Mouse (Mus musculus) MEL (cell line): Measurements from ENCODE around the gene 6030408B16Rik. TPM values are rescaled to one million over a fixed set of nuclear protein-coding genes. Genes with fewer than 3 reads are reported as not detected.

Experiments
- DNase-seq: peaks from one replicate; pipeline ENCODE4 v3.0.0; 2011; ENCODE audit warnings: low read depth, low spot score
- H3K27ac ChIP-seq: 2 replicates; pipeline ENCODE4 v1.5.1; 2012; ENCODE audit warnings: low read depth, mild to moderate bottlenecking, control low read depth, low read length, moderate library complexity; ENCODE audit not compliant: control insufficient read depth
- H3K27me3 ChIP-seq, 2 experiments: fragments of 150-350 bp in 1 of 2; sonication (generic) in 1 of 2; 2 replicates each; pipeline ENCODE4 v1.6.1; 2012; ENCODE audit warnings: low read length in 2 of 2, mild to moderate bottlenecking in 2 of 2, improper control_type of control experiment in 1 of 2, moderate library complexity in 1 of 2; ENCODE audit not compliant: insufficient read depth in 2 of 2, control insufficient read depth in 1 of 2
- H3K36me3 ChIP-seq, 2 experiments: 2 replicates each; pipeline ENCODE4 v1.6.1; 2012 to 2014; ENCODE audit warnings: low read length in 2 of 2, improper control_type of control experiment in 1 of 2, inconsistent platforms in 1 of 2, mild to moderate bottlenecking in 1 of 2; ENCODE audit not compliant: insufficient read depth in 2 of 2, control insufficient read depth in 1 of 2
- H3K4me1 ChIP-seq, 2 experiments: fragments of 150-350 bp in 1 of 2; sonication (generic) in 1 of 2; 2 replicates each; pipeline ENCODE4 v1.6.1; 2012; ENCODE audit warnings: low read length in 2 of 2, improper control_type of control experiment in 1 of 2, mild to moderate bottlenecking in 1 of 2; ENCODE audit not compliant: insufficient read depth in 2 of 2, control insufficient read depth in 1 of 2
- H3K4me3 ChIP-seq, 2 experiments: fragments of 150-350 bp in 1 of 2; sonication (generic) in 1 of 2; 2 replicates each; pipeline ENCODE4 v1.5.1; 2012; ENCODE audit warnings: low read depth in 2 of 2, low read length in 2 of 2, mild to moderate bottlenecking in 2 of 2, moderate library complexity in 2 of 2, control low read depth in 1 of 2, improper control_type of control experiment in 1 of 2; ENCODE audit not compliant: control insufficient read depth in 1 of 2, insufficient read depth in 1 of 2
- H3K79me2 ChIP-seq: 2 replicates; pipeline ENCODE4 v1.6.1; 2012; ENCODE audit warnings: mild to moderate bottlenecking, low read length, moderate library complexity; ENCODE audit not compliant: control insufficient read depth, poor library complexity, insufficient read depth
- H3K9ac ChIP-seq: 2 replicates; pipeline ENCODE4 v1.6.1; 2012; ENCODE audit warnings: low read depth, mild to moderate bottlenecking, control low read depth, low read length, moderate library complexity; ENCODE audit not compliant: control insufficient read depth, poor library complexity, severe bottlenecking
- H3K9me3 ChIP-seq: fragments of 150-350 bp; sonication (generic); replicated peaks from 2 replicates; pipeline ENCODE4 v1.6.1; 2012; ENCODE audit warnings: mild to moderate bottlenecking, low read length, improper control_type of control experiment, moderate library complexity; ENCODE audit not compliant: insufficient read depth
- CHD1 ChIP-seq: IDR thresholded peaks from 2 replicates; pipeline ENCODE4 v1.6.1; 2012; ENCODE audit warnings: low read depth, mild to moderate bottlenecking, inconsistent platforms, low read length, improper control_type of control experiment
- EP300 ChIP-seq, 2 experiments: IDR thresholded peaks; 2 replicates each; pipeline ENCODE4 v1.6.1; 2011; ENCODE audit warnings: improper control_type of control experiment in 2 of 2, low read length in 2 of 2, low read depth in 1 of 2, mild to moderate bottlenecking in 1 of 2
- GABPA ChIP-seq: IDR thresholded peaks from 2 replicates; pipeline ENCODE4 v1.6.1; 2012; ENCODE audit warnings: low read depth, mild to moderate bottlenecking, inconsistent platforms, low read length, improper control_type of control experiment, moderate library complexity
- JUND ChIP-seq: IDR thresholded peaks from 2 replicates; pipeline ENCODE4 v1.6.1; 2011; ENCODE audit warnings: low read depth, mild to moderate bottlenecking, improper control_type of control experiment, low read length
- MAFK ChIP-seq: IDR thresholded peaks from 2 replicates; pipeline ENCODE4 v1.6.1; 2011; ENCODE audit warnings: low read depth, mild to moderate bottlenecking, low read length, improper control_type of control experiment, borderline replicate concordance
- MAX ChIP-seq: IDR thresholded peaks from 2 replicates; pipeline ENCODE4 v1.6.1; 2011; ENCODE audit warnings: low read length, improper control_type of control experiment
- MXI1 ChIP-seq: IDR thresholded peaks from 2 replicates; pipeline ENCODE4 v1.6.1; 2011; ENCODE audit warnings: mild to moderate bottlenecking, low read depth, low read length, improper control_type of control experiment
- MYC ChIP-seq: IDR thresholded peaks from 2 replicates; pipeline ENCODE4 v1.6.1; 2011; ENCODE audit warnings: low read depth, mild to moderate bottlenecking, low read length, improper control_type of control experiment, moderate library complexity
- POLR2AphosphoS2 ChIP-seq: IDR thresholded peaks from 2 replicates; pipeline ENCODE4 v1.6.1; 2011; ENCODE audit warnings: low read length, improper control_type of control experiment
- USF2 ChIP-seq, 2 experiments: IDR thresholded peaks; 2 replicates each; pipeline ENCODE4 v1.6.1; 2011 to 2012; ENCODE audit warnings: improper control_type of control experiment in 2 of 2, low read length in 2 of 2, borderline replicate concordance in 1 of 2, inconsistent platforms in 1 of 2, low read depth in 1 of 2, mild to moderate bottlenecking in 1 of 2; ENCODE audit not compliant: insufficient read depth in 1 of 2
- ZC3H11A ChIP-seq: IDR thresholded peaks from 2 replicates; pipeline ENCODE4 v1.6.1; 2012; ENCODE audit warnings: low read depth, mild to moderate bottlenecking, inconsistent platforms, low read length, improper control_type of control experiment
- ZNF384 ChIP-seq: IDR thresholded peaks from 2 replicates; pipeline ENCODE4 v1.6.1; 2012; ENCODE audit warnings: low read depth, mild to moderate bottlenecking, inconsistent platforms, low read length, improper control_type of control experiment
- polyA plus RNA-seq, 2 experiments: library from polyadenylated mRNA; stranded (reverse) in 1 of 2; unstranded in 1 of 2; fragments of >175 nt in 1 of 2; fragments of >200 nt in 1 of 2; gene quantifications; 2 replicates each; pipeline versions ENCODE4 v1.2.1 to v1.2.4; 2012; ENCODE audit warnings: low replicate concordance in 2 of 2, low read depth in 1 of 2; ENCODE audit not compliant: insufficient read length in 2 of 2, insufficient read depth in 1 of 2, missing spikeins in 1 of 2
- total RNA-seq: library from RNA; depleted of rRNA; stranded (reverse); fragments of 300-350 nt; gene quantifications from 2 replicates; pipeline ENCODE4 v1.2.3, GENCODE M21; 2012

The 6030408B16Rik gene
- total and polyA plus RNA-seq, 3 experiments: 0.12 to 0.18 TPM; not detected in 1

GRCm38 (mm10) chr15:101266132-101266963, 26.7 kb upstream of the 6030408B16Rik start:
- TF ChIP-seq EP300 (IDR thresholded peaks at IDR 0.05; ENCODE audit: low read depth in 1 of 2, low read length in 2 of 2) (no peak), MAFK (no peak), MAX (no peak), GABPA (no peak), MXI1 (no peak), ZNF384 (no peak), JUND (no peak), MYC (no peak)
- TF ChIP-seq, all 39 proteins: peak for 0
- no peak for DNase-seq
- peaks cover 0 to 6% of the 10 kb centered on the region in 2 experiments; a peak in 2 of 4 replicates for H3K36me3 ChIP-seq
- no peak overlapping the region for H3K9ac ChIP-seq
- no peaks in the 10 kb centered on the region for H3K27me3 ChIP-seq
- no peaks in the 10 kb centered on the region for H3K9me3 ChIP-seq
- peaks cover 5 to 12% of the 10 kb centered on the region in 2 experiments for H3K4me1 ChIP-seq
- H3K27ac ChIP-seq: no peak overlapping the region
- H3K4me3 ChIP-seq: no peak overlapping the region
- H3K79me2 ChIP-seq: no peaks in the 10 kb centered on the region

- Histone ChIP-seq H3K9ac (no peak overlapping the region), H3K27me3 (no peaks in the 10 kb centered on the region), H3K27ac (no peak overlapping the region), H3K9me3 (no peaks in the 10 kb centered on the region), H3K4me3 (no peak overlapping the region), H3K79me2 (no peaks in the 10 kb centered on the region), H3K36me3 (no peaks in the 10 kb centered on the region; a peak in 1 of 4 replicates), H3K4me1 (peaks cover 0 to 5% of the 10 kb centered on the region in 2 experiments; a peak in 1 of 4 replicates)
- DNase-seq: no peak
- TF ChIP-seq ZC3H11A: no peak
- no peak for TF ChIP-seq ZNF384
- TF ChIP-seq JUND: no peak
- no peak for TF ChIP-seq USF2 (IDR thresholded peaks at IDR 0.05; ENCODE audit: borderline replicate concordance in 1 of 2, insufficient read depth in 1 of 2, low read depth in 1 of 2, low read length in 2 of 2)
- no peak for TF ChIP-seq POLR2AphosphoS2
- TF ChIP-seq CHD1: no peak
- no peak for TF ChIP-seq EP300 (IDR thresholded peaks at IDR 0.05; ENCODE audit: low read depth in 1 of 2, low read length in 2 of 2)
- no peak for TF ChIP-seq MYC
Observed at GRCm38 (mm10) chr15:101267053-101268032, 25.7 kb upstream of the 6030408B16Rik start.
